Mouse (Mus musculus) liver, adult 2 months (tissue): ENCODE data around the gene Sdk2. TPM values are rescaled to one million over a fixed set of nuclear protein-coding genes. Genes with fewer than 3 reads are reported as not detected.

Experiments used
- DNase-seq: peaks from one replicate; pipeline ENCODE4 v3.0.0-alpha.2; 2011; ENCODE audit warnings: low read depth, low spot score; ENCODE audit errors: extremely low read depth
- H3K27ac ChIP-seq: fragments of 200-500 bp; replicated peaks from 2 replicates; pipeline ENCODE4 v1.5.1; 2012; ENCODE audit warnings: low read depth, mild to moderate bottlenecking, control low read depth, inconsistent platforms, low read length; ENCODE audit not compliant: insufficient read depth
- H3K27me3 ChIP-seq: fragments of 200-500 bp; 2 replicates; pipeline ENCODE4 v1.6.1; 2012; ENCODE audit warnings: mild to moderate bottlenecking, moderate library complexity, low read length, inconsistent platforms; ENCODE audit not compliant: control insufficient read depth, insufficient read depth
- H3K36me3 ChIP-seq: fragments of 200-500 bp; 2 replicates; pipeline ENCODE4 v1.6.1; 2012; ENCODE audit warnings: low read length, inconsistent platforms; ENCODE audit not compliant: control insufficient read depth, insufficient read depth
- H3K4me1 ChIP-seq: fragments of 200-500 bp; 2 replicates; pipeline ENCODE4 v1.6.1; 2011; ENCODE audit warnings: low read length; ENCODE audit not compliant: control insufficient read depth, insufficient read depth
- H3K4me3 ChIP-seq: fragments of 200-500 bp; 2 replicates; pipeline ENCODE4 v1.5.1; 2011; ENCODE audit warnings: low read depth, mild to moderate bottlenecking, control low read depth, low read length, moderate library complexity; ENCODE audit not compliant: insufficient read depth
- H3K79me2 ChIP-seq: fragments of 200-500 bp; 2 replicates; pipeline ENCODE4 v1.6.1; 2012; ENCODE audit warnings: inconsistent platforms, mild to moderate bottlenecking, low read length, moderate library complexity; ENCODE audit not compliant: control insufficient read depth, insufficient read depth
- H3K9ac ChIP-seq: fragments of 200-500 bp; 2 replicates; pipeline ENCODE4 v1.6.1; 2012; ENCODE audit warnings: low read depth, mild to moderate bottlenecking, control low read depth, inconsistent platforms, low read length
- CTCF ChIP-seq: fragments of 200-500 bp; IDR thresholded peaks from 2 replicates; pipeline ENCODE4 v1.5.1; 2011; ENCODE audit warnings: low read depth, low read length, control low read depth
- POLR2A ChIP-seq: fragments of 200-500 bp; IDR thresholded peaks from 2 replicates; pipeline ENCODE4 v1.6.1; 2011; ENCODE audit warnings: low read length, control low read depth; ENCODE audit not compliant: insufficient read depth; ENCODE audit errors: extremely low read depth
- WGBS: fragments of 180-500 bp; shearing (Covaris S2); methylation state at CpG from one replicate; pipeline ENCODE4 v1.1.7; 2018; 5-methylcytosine and 5-hydroxymethylcytosine counted together
- polyA plus RNA-seq: library from polyadenylated mRNA; depleted of rRNA; stranded (reverse); fragments of >200 nt; gene quantifications from 2 replicates; pipeline ENCODE4 v1.2.3, GENCODE M21; 2012
- total RNA-seq: library from RNA; depleted of rRNA; stranded (reverse); fragments of >200 nt; gene quantifications from 2 replicates; pipeline ENCODE4 v1.2.3, GENCODE M21; 2014

Sdk2 gene
- total and polyA plus RNA-seq, 2 experiments: 0.07 to 0.28 TPM

- Histone ChIP-seq H3K27me3 (no peaks in the 10 kb centered on the region), H3K79me2 (no peaks in the 10 kb centered on the region), H3K4me3 (no peak overlapping the region), H3K4me1 (no peaks in the 10 kb centered on the region), H3K27ac (no peak overlapping the region), H3K9ac (no peak overlapping the region), H3K36me3 (no peaks in the 10 kb centered on the region)
- DNase-seq: no peak
- TF ChIP-seq POLR2A (no peak), CTCF (no peak)
- WGBS: 68% methylated on average over 4 of the region's 4 CpGs
These were observed 76.8 kb downstream of the Sdk2 start for GRCm38 (mm10) chr11:113990065-113990464.

DNA sequence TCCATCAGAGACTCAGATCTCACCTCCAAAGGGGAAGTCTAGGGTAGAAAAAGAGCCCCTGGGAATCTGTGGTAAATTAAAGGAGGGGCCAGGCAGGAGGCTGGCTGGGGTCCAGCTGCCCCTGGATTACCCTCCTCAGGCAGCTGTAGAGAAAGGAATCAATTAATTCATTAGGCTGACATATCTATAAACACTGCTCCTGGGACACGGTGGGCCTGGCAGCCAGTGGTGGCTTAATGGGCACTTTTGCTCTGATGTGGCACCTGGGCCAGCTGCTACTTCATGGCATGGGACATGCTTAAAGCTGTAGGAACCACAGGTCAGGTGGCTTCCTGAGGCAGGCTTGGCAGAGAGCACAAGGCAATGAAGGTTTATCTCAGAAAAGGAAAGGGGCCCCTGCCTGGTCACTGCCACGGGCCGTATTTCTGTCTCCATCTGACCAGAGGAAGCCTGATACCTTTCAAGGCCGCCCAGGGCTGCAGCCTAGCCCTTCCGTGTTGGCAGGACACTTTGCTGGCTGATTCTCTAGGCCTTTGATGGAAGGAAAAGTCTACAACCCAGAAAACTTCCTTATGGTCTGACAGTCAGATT lies 80.9 kb downstream of the Sdk2 start:
- Histone ChIP-seq H3K9ac (no peak overlapping the region), H3K36me3 (no peaks in the 10 kb centered on the region), H3K4me3 (no peak overlapping the region), H3K4me1 (no peaks in the 10 kb centered on the region), H3K79me2 (no peaks in the 10 kb centered on the region), H3K27ac (no peak overlapping the region), H3K27me3 (no peaks in the 10 kb centered on the region)
- 61% methylated on average over 5 of the region's 5 CpGs for WGBS
- DNase-seq: no peak
- TF ChIP-seq POLR2A: no peak
- no peak for TF ChIP-seq CTCF

DNA sequence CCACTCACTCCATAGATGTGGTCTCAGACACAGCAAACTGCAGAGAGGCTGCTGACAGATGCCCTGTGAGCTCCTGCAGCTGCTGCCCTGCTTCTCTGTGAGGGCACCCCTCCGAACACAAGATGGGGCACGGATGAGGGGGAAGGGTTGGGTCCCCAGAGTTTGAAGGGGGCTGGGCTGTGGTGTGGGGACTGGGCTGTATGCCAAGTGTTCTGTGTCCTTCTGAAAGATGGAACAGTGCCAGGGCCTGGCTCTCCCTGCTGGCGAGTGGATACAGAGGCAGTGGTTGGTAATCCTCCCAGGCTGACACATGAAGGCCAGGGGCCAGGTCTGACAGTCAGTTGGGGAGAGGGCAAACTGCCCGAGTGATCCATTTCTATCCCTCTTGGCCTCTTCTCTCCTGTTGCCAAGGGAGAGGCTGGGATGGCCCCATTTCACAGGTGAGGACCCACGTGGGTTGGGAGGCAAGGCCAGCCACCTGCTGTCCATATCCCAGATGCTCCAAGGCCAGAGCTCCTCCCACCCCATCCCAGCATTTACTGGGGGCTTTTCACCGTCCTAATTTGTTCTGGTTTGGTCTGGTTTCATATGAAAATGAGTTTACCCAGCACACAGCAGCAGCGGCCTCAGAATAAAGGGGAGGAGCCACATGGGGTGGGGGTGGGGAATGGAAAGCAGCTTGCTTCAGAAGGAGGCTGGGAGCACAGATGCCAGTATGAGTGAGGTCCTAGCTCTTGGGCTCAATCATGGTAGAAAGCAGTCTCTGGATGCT lies 84.9 kb downstream of the Sdk2 start:
- DNase-seq: no peak

DNA sequence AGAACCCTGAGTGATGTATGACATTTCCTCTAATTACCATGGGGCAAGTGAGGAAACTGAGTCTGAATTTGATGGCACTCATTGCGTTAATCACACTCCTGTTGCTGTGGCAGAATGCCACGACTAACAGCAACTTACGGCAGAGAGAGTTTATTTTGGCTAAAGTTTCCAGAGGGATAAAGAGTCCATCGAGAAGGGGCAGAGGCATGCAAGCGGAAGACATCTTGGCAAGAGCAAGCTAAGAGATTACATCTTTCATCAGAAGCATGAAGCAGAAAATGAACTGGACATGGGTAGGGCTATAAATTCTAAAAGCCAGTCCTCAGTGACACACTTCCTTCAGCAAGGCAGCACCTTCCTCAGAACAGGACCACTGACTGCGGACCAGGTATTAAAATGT lies 85.8 kb downstream of the Sdk2 start:
- TF ChIP-seq POLR2A (no peak), CTCF (no peak)
- no peaks in the 10 kb centered on the region for H3K4me1 ChIP-seq

More for the DNA sequence above, 84.9 kb downstream of the Sdk2 start:
- Histone ChIP-seq H3K27ac (no peak overlapping the region), H3K27me3 (no peaks in the 10 kb centered on the region), H3K4me1 (no peaks in the 10 kb centered on the region), H3K36me3 (no peaks in the 10 kb centered on the region), H3K9ac (no peak overlapping the region), H3K4me3 (no peak overlapping the region), H3K79me2 (no peaks in the 10 kb centered on the region)
- WGBS: 54% methylated on average over 7 of the region's 7 CpGs
- no peak for TF ChIP-seq CTCF
- TF ChIP-seq POLR2A: no peak

GRCm38 (mm10) chr11:113978318-113978717 lies 88.5 kb downstream of the Sdk2 start:
- no peak for DNase-seq
- WGBS: 97% methylated on average over 12 of the region's 12 CpGs
- no peak for TF ChIP-seq CTCF
- no peak for TF ChIP-seq POLR2A
- Histone ChIP-seq H3K36me3 (no peaks in the 10 kb centered on the region), H3K4me3 (no peak overlapping the region), H3K27ac (no peak overlapping the region), H3K27me3 (no peaks in the 10 kb centered on the region), H3K9ac (no peak overlapping the region), H3K4me1 (no peaks in the 10 kb centered on the region), H3K79me2 (no peaks in the 10 kb centered on the region)

More for the DNA sequence above, 85.8 kb downstream of the Sdk2 start:
- Histone ChIP-seq H3K9ac (no peak overlapping the region), H3K27ac (no peak overlapping the region), H3K36me3 (no peaks in the 10 kb centered on the region), H3K27me3 (no peaks in the 10 kb centered on the region), H3K4me3 (no peak overlapping the region), H3K79me2 (no peaks in the 10 kb centered on the region)
- DNase-seq: no peak
- WGBS: 75% methylated on average over 6 of the region's 6 CpGs

DNA sequence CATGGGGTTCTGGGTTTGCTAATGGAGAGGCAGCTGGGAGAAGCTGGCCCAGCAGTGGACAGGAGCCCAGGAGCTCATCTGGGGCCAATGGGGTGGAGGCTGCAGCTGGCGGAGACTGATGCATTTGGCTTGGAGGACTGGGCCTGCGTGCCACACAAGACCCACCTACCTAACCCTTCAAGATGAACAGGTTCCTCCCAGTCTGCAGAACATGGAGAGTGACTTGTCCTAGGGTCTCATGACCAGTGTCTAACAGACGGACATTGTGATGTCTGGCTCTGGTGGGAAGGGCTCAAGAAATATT lies 91.2 kb downstream of the Sdk2 start:
- H3K27ac ChIP-seq: no peak overlapping the region
- no peak overlapping the region for H3K4me3 ChIP-seq
- no peak for TF ChIP-seq POLR2A
- no peak for TF ChIP-seq CTCF
- no peaks in the 10 kb centered on the region for H3K36me3 ChIP-seq
- H3K9ac ChIP-seq: no peak overlapping the region
- no peaks in the 10 kb centered on the region for H3K4me1 ChIP-seq
- H3K79me2 ChIP-seq: no peaks in the 10 kb centered on the region
- no peaks in the 10 kb centered on the region for H3K27me3 ChIP-seq
- WGBS: 82% methylated on average over 3 of the region's 3 CpGs
- no peak for DNase-seq
